Mouse (Mus musculus) thymus, adult 2 months (tissue): Measurements from ENCODE around the gene Polg. TPM values are rescaled to one million over a fixed set of nuclear protein-coding genes. Genes with fewer than 3 reads are reported as not detected.

Source experiments
- DNase-seq: peaks from one replicate; pipeline ENCODE4 v3.0.0; 2021
- H3K27ac ChIP-seq: fragments of 200-500 bp; 2 replicates; pipeline ENCODE4 v1.5.1; 2012; ENCODE audit warnings: low read length, control low read depth; ENCODE audit not compliant: control insufficient read depth, insufficient read depth
- H3K27me3 ChIP-seq: fragments of 200-500 bp; 2 replicates; pipeline ENCODE4 v1.6.1; 2012; ENCODE audit warnings: mild to moderate bottlenecking, low read length, moderate library complexity, mixed read lengths; ENCODE audit not compliant: control insufficient read depth, insufficient read depth
- H3K36me3 ChIP-seq: fragments of 200-500 bp; 2 replicates; pipeline ENCODE4 v1.6.1; 2012; ENCODE audit warnings: mild to moderate bottlenecking, low read length, moderate library complexity; ENCODE audit not compliant: control insufficient read depth, insufficient read depth
- H3K4me1 ChIP-seq: fragments of 200-500 bp; replicated peaks from 2 replicates; pipeline ENCODE4 v1.6.1; 2012; ENCODE audit warnings: low read length; ENCODE audit not compliant: control insufficient read depth, insufficient read depth
- H3K4me3 ChIP-seq: fragments of 200-500 bp; 2 replicates; pipeline ENCODE4 v1.5.1; 2012; ENCODE audit warnings: mild to moderate bottlenecking, low read length, control low read depth, moderate library complexity; ENCODE audit not compliant: control insufficient read depth, insufficient read depth
- CTCF ChIP-seq: fragments of 200-500 bp; IDR thresholded peaks from 2 replicates; pipeline ENCODE4 v1.5.1; 2012; ENCODE audit warnings: mild to moderate bottlenecking, control low read depth, low read length, moderate library complexity, borderline replicate concordance; ENCODE audit not compliant: control insufficient read depth, poor library complexity, insufficient read depth; ENCODE audit errors: extremely low read depth
- POLR2A ChIP-seq: fragments of 200-500 bp; IDR thresholded peaks from 2 replicates; pipeline ENCODE4 v1.6.1; 2012; ENCODE audit warnings: mild to moderate bottlenecking, low read length, control low read depth, moderate library complexity; ENCODE audit not compliant: control insufficient read depth, poor library complexity, insufficient read depth; ENCODE audit errors: extremely low read depth
- WGBS: fragments of 180-500 bp; shearing (Covaris S2); methylation state at CpG from one replicate; pipeline ENCODE4 v1.1.7; 2018; 5-methylcytosine and 5-hydroxymethylcytosine counted together
- polyA plus RNA-seq: library from polyadenylated mRNA; depleted of rRNA; stranded (reverse); fragments of >200 nt; gene quantifications from 2 replicates; pipeline ENCODE4 v1.2.3, GENCODE M21; 2012; rRNA removed

Gene Polg
- 152 and 164 TPM in 2 replicates for polyA plus RNA-seq

DNA sequence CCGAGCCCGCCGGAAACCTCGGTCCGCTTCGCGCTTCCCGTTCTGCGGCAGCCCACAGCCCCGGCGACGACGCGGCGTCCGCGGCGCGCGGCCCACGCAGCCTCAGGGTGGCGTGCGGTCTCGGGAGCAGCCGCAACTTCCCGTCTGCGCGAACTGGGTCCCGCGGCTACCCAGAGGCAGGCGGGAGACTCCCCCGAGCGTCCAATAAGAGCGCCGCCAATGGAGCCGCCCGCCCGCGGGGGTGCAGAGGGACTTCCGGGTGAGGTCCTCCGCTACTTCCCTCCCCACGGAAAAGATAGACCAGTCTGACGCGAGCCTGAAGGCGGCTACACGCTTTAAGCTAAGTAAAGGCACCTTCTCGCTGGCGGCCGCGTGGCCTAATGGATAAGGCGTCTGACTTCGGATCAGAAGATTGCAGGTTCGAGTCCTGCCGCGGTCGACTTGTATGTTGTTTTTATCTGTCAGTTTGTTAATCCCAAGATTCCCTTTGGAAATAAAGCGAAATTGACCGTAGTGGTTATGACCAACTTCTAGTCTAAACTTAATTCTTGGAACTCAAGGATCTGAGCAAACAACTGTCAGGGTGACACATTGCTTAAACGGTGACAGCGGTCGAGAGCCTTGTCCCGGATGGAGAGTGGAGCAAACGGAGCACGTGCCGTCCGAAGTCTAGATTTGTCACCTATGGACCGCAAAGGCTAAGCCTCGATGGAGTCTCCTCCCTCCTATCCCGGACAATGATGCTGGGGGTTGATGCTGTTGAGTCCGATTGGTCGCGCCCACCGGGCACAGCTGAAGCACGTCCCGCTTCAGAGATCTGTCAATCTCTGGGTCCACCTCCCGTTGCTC is at the start of gene Polg:
Gene Polg, minus strand, starts transcription at position 310 of the 849 bp plus-strand sequence.
- peak; percentile 69 for TF ChIP-seq POLR2A
- TF ChIP-seq CTCF: peak; percentile 17; the same call in 1 of the 2 replicates
- peak; percentile 95 for DNase-seq
- under 1% methylated on average over 76 of the region's 76 CpGs for WGBS
- H3K4me3 ChIP-seq: peak within 1 kb of the TSS; percentile 82
- H3K4me1 ChIP-seq: peaks cover 30% of the 10 kb centered on the region
- peaks cover 11% of the 10 kb centered on the region for H3K36me3 ChIP-seq
- H3K27ac ChIP-seq: peak within 1 kb of the TSS; percentile 13
- no peaks in the 10 kb centered on the region for H3K27me3 ChIP-seq

DNA sequence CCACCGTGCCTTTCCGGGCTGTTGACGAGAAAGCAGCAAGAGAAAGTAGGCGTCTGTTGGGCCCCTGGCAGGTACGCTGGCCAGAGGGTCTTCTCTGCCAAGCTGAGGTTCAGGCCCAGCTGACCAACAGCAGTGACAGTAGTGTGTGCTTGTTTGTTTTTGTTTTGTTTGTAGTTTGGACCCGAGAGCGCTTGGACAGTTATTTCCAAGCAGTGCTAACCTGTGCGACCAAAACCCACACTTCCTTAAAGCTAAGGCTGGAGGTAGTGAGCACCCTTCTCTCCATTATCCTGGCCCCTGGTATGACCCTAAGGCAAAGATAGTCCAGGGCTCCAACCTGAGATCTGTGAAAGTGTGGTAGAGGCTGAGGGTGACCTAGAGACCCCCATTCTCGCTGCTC is 49.7 kb upstream of the Polg start:
- peaks cover 9% of the 10 kb centered on the region for H3K27me3 ChIP-seq
- 73% methylated on average over 9 of the region's 9 CpGs for WGBS

GRCm38 (mm10) chr7:79515221-79515743 is 49.1 kb upstream of the Polg start:
- TF ChIP-seq CTCF (no peak), POLR2A (no peak)
- 19% methylated on average over 57 of the region's 57 CpGs for WGBS
- no peak for DNase-seq
- Histone ChIP-seq H3K4me3 (no peak overlapping the region), H3K4me1 (no peaks in the 10 kb centered on the region), H3K27me3 (peaks cover 9% of the 10 kb centered on the region), H3K27ac (no peak overlapping the region), H3K36me3 (no peaks in the 10 kb centered on the region)

More for the DNA sequence above, 49.7 kb upstream of the Polg start:
- DNase-seq: no peak
- Histone ChIP-seq H3K27ac (no peak overlapping the region), H3K36me3 (no peaks in the 10 kb centered on the region), H3K4me3 (no peak overlapping the region), H3K4me1 (no peaks in the 10 kb centered on the region)
- TF ChIP-seq POLR2A (no peak), CTCF (no peak)

GRCm38 (mm10) chr7:79514361-79514881 is 48.3 kb upstream of the Polg start:
- Histone ChIP-seq H3K27ac (no peak overlapping the region), H3K36me3 (no peaks in the 10 kb centered on the region), H3K4me1 (no peaks in the 10 kb centered on the region), H3K4me3 (no peak overlapping the region), H3K27me3 (peaks cover 14% of the 10 kb centered on the region)
- TF ChIP-seq CTCF: no peak
- no peak for TF ChIP-seq POLR2A
- DNase-seq: no peak
- 14% methylated on average over 20 of the region's 20 CpGs for WGBS

- TF ChIP-seq POLR2A: no peak
- no peak for TF ChIP-seq CTCF
- DNase-seq: no peak
- 10% methylated on average over 2 of the region's 2 CpGs for WGBS
- Histone ChIP-seq H3K27me3 (peaks cover 17% of the 10 kb centered on the region), H3K27ac (no peak overlapping the region), H3K4me3 (no peak overlapping the region), H3K4me1 (no peaks in the 10 kb centered on the region), H3K36me3 (no peaks in the 10 kb centered on the region)
These were observed 47.3 kb upstream of the Polg start for GRCm38 (mm10) chr7:79513466-79513865.

DNA sequence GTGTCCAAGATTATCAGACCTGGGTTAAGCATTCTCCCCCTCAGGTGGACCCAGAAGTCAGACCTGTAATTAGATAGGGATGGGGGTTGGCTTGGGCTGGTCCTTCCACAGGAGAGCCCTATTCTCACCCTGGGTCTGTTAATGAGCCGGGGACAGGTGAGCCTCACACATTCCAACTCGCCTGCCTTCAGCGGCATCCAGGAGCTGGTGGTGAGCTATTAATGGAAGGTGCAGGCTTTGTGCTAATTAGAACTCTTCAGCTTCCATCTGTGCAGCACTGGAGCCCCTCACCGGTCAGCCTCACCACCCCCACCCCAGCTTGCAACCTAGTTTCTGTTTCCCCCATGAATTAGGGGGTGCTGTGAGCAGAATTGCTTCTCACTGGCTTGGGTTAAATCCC is 46.3 kb upstream of the Polg start:
- Histone ChIP-seq H3K27ac (no peak overlapping the region), H3K4me1 (no peaks in the 10 kb centered on the region), H3K27me3 (peaks cover 26% of the 10 kb centered on the region), H3K4me3 (no peak overlapping the region), H3K36me3 (no peaks in the 10 kb centered on the region)
- WGBS: 27% methylated on average over 4 of the region's 4 CpGs
- DNase-seq: no peak
- TF ChIP-seq POLR2A (no peak), CTCF (no peak)
